Mouse (Mus musculus) telencephalon, adult 2 months (tissue): ENCODE results near the gene Skil.
A peak's percentile ranks its signal among the peaks of the same experiment; 100 is the strongest.
"Not testable (repeated sequence)": the region's sequence is repeated elsewhere in the genome, so short reads cannot be mapped to it uniquely, and the experiment has no call there.

Experiments used
- DNase-seq: peaks from one replicate; pipeline ENCODE4 v3.0.0-alpha.2; 2011; ENCODE audit warnings: low read depth, low spot score

The Skil gene

GRCm38 (mm10) chr3:31126848-31127247, 32.0 kb downstream of the Skil start:
- no peak for DNase-seq

- no peak for DNase-seq
These were observed 34.9 kb downstream of the Skil start for GRCm38 (mm10) chr3:31129766-31130165.

GRCm38 (mm10) chr3:31133664-31134063, 38.8 kb downstream of the Skil start:
- DNase-seq, result no peak

- no peak for DNase-seq
These were observed 39.4 kb downstream of the Skil start for GRCm38 (mm10) chr3:31134246-31134645.

- no peak for DNase-seq
These were observed 39.8 kb downstream of the Skil start for GRCm38 (mm10) chr3:31134696-31135095.

- DNase-seq, result not testable (repeated sequence)
These were observed 41.7 kb downstream of the Skil start for GRCm38 (mm10) chr3:31136591-31136990.

GRCm38 (mm10) chr3:31138454-31139424, 43.9 kb downstream of the Skil start:
- DNase-seq, result peak; percentile 63

- no peak for DNase-seq
These were observed 46.8 kb downstream of the Skil start for GRCm38 (mm10) chr3:31141621-31142020.

- not testable (repeated sequence) for DNase-seq
These were observed 50.4 kb downstream of the Skil start for GRCm38 (mm10) chr3:31145222-31145621.

GRCm38 (mm10) chr3:31145641-31146290, 50.9 kb downstream of the Skil start:
- peak; percentile 75 for DNase-seq

- no peak for DNase-seq
These were observed 53.7 kb downstream of the Skil start for GRCm38 (mm10) chr3:31148595-31148994.

- no peak for DNase-seq
These were observed 54.8 kb downstream of the Skil start, which contains the start of gene Cldn11 for GRCm38 (mm10) chr3:31149706-31150105. Cldn11 (plus strand) TSS chr3:31149920.

GRCm38 (mm10) chr3:31152108-31152507, 57.2 kb downstream of the Skil start:
- no peak for DNase-seq

GRCm38 (mm10) chr3:31156126-31156525, 61.3 kb downstream of the Skil start:
- no peak for DNase-seq

GRCm38 (mm10) chr3:31157776-31158175, 62.9 kb downstream of the Skil start:
- DNase-seq, result no peak

GRCm38 (mm10) chr3:31160046-31160445, 65.2 kb downstream of the Skil start:
- no peak for DNase-seq

- no peak for DNase-seq
These were observed 66.5 kb downstream of the Skil start for GRCm38 (mm10) chr3:31161336-31161735.

- no peak for DNase-seq
These were observed 68.0 kb downstream of the Skil start for GRCm38 (mm10) chr3:31162860-31163259.

- no peak for DNase-seq
These were observed 70.9 kb downstream of the Skil start for GRCm38 (mm10) chr3:31165803-31166202.

- peak; percentile 85 for DNase-seq
These were observed 71.6 kb downstream of the Skil start for GRCm38 (mm10) chr3:31166365-31166871.
